Mouse (Mus musculus) brain, embryonic 14.5 days (tissue): ENCODE data around the gene Trpm3. TPM values are rescaled to one million over a fixed set of nuclear protein-coding genes. Genes with fewer than 3 reads are reported as not detected.
A peak's percentile ranks its signal among the peaks of the same experiment; 100 is the strongest.

Source experiments
- DNase-seq: peaks from one replicate; pipeline ENCODE4 v3.0.0-alpha.2; 2011; ENCODE audit warnings: low read depth
- CTCF ChIP-seq: fragments of 200-500 bp; IDR thresholded peaks from 2 replicates; pipeline ENCODE4 v1.5.1; 2012; ENCODE audit warnings: inconsistent platforms, mild to moderate bottlenecking, moderate library complexity, borderline replicate concordance; ENCODE audit not compliant: insufficient read depth, insufficient read length; ENCODE audit errors: extremely low read depth
- POLR2A ChIP-seq: fragments of 200-500 bp; IDR thresholded peaks from 2 replicates; pipeline ENCODE4 v1.6.1; 2012; ENCODE audit warnings: mild to moderate bottlenecking, inconsistent platforms, borderline replicate concordance; ENCODE audit not compliant: poor library complexity, insufficient read depth, insufficient read length, severe bottlenecking; ENCODE audit errors: extremely low read depth
- polyA plus RNA-seq: library from polyadenylated mRNA; depleted of rRNA; stranded (reverse); fragments of >200 nt; gene quantifications from 2 replicates; pipeline ENCODE4 v1.2.3, GENCODE M21; 2012

The Trpm3 gene
- polyA plus RNA-seq, 1 experiment, result 27.7 TPM

GRCm38 (mm10) chr19:22308081-22308480, 169.2 kb downstream of the Trpm3 start:
- DNase-seq, result no peak
- TF ChIP-seq CTCF (no peak), POLR2A (no peak)

- peak; percentile 20 for DNase-seq
- no peak for TF ChIP-seq POLR2A
- no peak for TF ChIP-seq CTCF
These were observed 178.5 kb downstream of the Trpm3 start for GRCm38 (mm10) chr19:22317306-22317705.

GRCm38 (mm10) chr19:22326813-22327212, 188.0 kb downstream of the Trpm3 start:
- no peak for TF ChIP-seq CTCF
- no peak for TF ChIP-seq POLR2A
- DNase-seq, result peak; percentile 83

- peak; percentile 50 for DNase-seq
- no peak for TF ChIP-seq POLR2A
These were observed 188.4 kb downstream of the Trpm3 start for GRCm38 (mm10) chr19:22327226-22327625.

GRCm38 (mm10) chr19:22336278-22336677, 197.4 kb downstream of the Trpm3 start:
- no peak for DNase-seq
- no peak for TF ChIP-seq POLR2A
- no peak for TF ChIP-seq CTCF

- DNase-seq, result peak; percentile 93
- TF ChIP-seq POLR2A (no peak), CTCF (peak; percentile 74; the same call in 1 of the 2 replicates)
These were observed 198.6 kb downstream of the Trpm3 start for GRCm38 (mm10) chr19:22337468-22337867.

GRCm38 (mm10) chr19:22338927-22339326, 200.1 kb downstream of the Trpm3 start:
- no peak for TF ChIP-seq POLR2A
- no peak for TF ChIP-seq CTCF
- DNase-seq, result no peak

GRCm38 (mm10) chr19:22354037-22354541, 215.2 kb downstream of the Trpm3 start:
- TF ChIP-seq POLR2A, result no peak
- no peak for TF ChIP-seq CTCF
- DNase-seq, result peak; percentile 69

GRCm38 (mm10) chr19:22386890-22387289, 248.0 kb downstream of the Trpm3 start:
- no peak for DNase-seq
- TF ChIP-seq POLR2A (no peak), CTCF (no peak)

GRCm38 (mm10) chr19:22394700-22395099, 255.9 kb downstream of the Trpm3 start:
- TF ChIP-seq POLR2A, result no peak
- DNase-seq, result peak; percentile 21

- TF ChIP-seq POLR2A (no peak), CTCF (no peak)
These were observed 265.2 kb downstream of the Trpm3 start for GRCm38 (mm10) chr19:22404049-22404448.

GRCm38 (mm10) chr19:22418239-22418638, 279.4 kb downstream of the Trpm3 start:
- no peak for DNase-seq
- TF ChIP-seq POLR2A (no peak), CTCF (no peak)

More at GRCm38 (mm10) chr19:22404049-22404448, 265.2 kb downstream of the Trpm3 start:
- DNase-seq, result no peak
